Mouse (Mus musculus): ENCODE measurements around the gene Iqck. TPM values are rescaled to one million over a fixed set of nuclear protein-coding genes. Genes with fewer than 3 reads are reported as not detected.

Iqck gene
- polyA plus RNA-seq, 1 experiment, result 0.84 TPM

- Histone ChIP-seq H3ac (ENCODE audit: control insufficient read depth, insufficient read length) (no peak overlapping the region), H3K36me3 (ENCODE audit: control insufficient read depth, insufficient read depth) (peaks cover 5% of the 10 kb centered on the region), H3K79me2 (ENCODE audit: control insufficient read depth, insufficient read depth) (no peaks in the 10 kb centered on the region), H3K4me2 (ENCODE audit: low read depth) (no peak overlapping the region), H3K27me3 (ENCODE audit: control insufficient read depth, insufficient read depth, insufficient read length) (no peaks in the 10 kb centered on the region), H3K4me3 (no peak overlapping the region)
- TF ChIP-seq MYOD1 (IDR thresholded peaks at IDR 0.05; ENCODE audit: control insufficient read depth in 1 of 3, insufficient read length in 2 of 3, low read depth in 2 of 3), result peak; percentile 21 to 75 (median 22)
- TF ChIP-seq E2F4 (IDR thresholded peaks at IDR 0.05; ENCODE audit: insufficient read depth), result no peak
- TF ChIP-seq POLR2AphosphoS2 (IDR thresholded peaks at IDR 0.05; ENCODE audit: insufficient read length, low read depth), result no peak
- TF ChIP-seq TCF12 (IDR thresholded peaks at IDR 0.05; ENCODE audit: insufficient read depth, poor library complexity, severe bottlenecking), result peak; percentile 21
- peak in 2 of 3 experiments; percentile 70 to 80 for TF ChIP-seq MYOG (IDR thresholded peaks at IDR 0.05; ENCODE audit: control insufficient read depth in 1 of 3, insufficient read depth in 1 of 3, insufficient read length in 2 of 3, low read depth in 2 of 3)
Measured at GRCm38 (mm10) chr7:118979708-118980107, 124.2 kb downstream of the Iqck start.

- Histone ChIP-seq H3K27me3 (ENCODE audit: control insufficient read depth, insufficient read depth, insufficient read length) (no peaks in the 10 kb centered on the region), H3K4me3 (no peak overlapping the region), H3K36me3 (ENCODE audit: control insufficient read depth, insufficient read depth) (peaks cover 5% of the 10 kb centered on the region), H3K4me2 (ENCODE audit: low read depth) (no peak overlapping the region), H3K79me2 (ENCODE audit: control insufficient read depth, insufficient read depth) (peaks cover 13% of the 10 kb centered on the region), H3ac (ENCODE audit: control insufficient read depth, insufficient read length) (no peak overlapping the region)
- TF ChIP-seq SRF (IDR thresholded peaks at IDR 0.05; ENCODE audit: control insufficient read depth, insufficient read length, low read depth) (no peak), MYOD1 (IDR thresholded peaks at IDR 0.05; ENCODE audit: control insufficient read depth in 1 of 3, insufficient read length in 2 of 3, low read depth in 2 of 3) (no peak), E2F4 (IDR thresholded peaks at IDR 0.05; ENCODE audit: insufficient read depth) (no peak), MAX (IDR thresholded peaks at IDR 0.05; ENCODE audit: low read depth) (no peak), USF1 (IDR thresholded peaks at IDR 0.05; ENCODE audit: low read depth) (no peak), REST (IDR thresholded peaks at IDR 0.05; ENCODE audit: insufficient read depth, insufficient read length) (no peak), POLR2A (IDR thresholded peaks at IDR 0.05; ENCODE audit: insufficient read length, low read depth) (no peak), POLR2AphosphoS2 (IDR thresholded peaks at IDR 0.05; ENCODE audit: insufficient read length, low read depth) (no peak), CEBPB (IDR thresholded peaks at IDR 0.05; ENCODE audit: insufficient read depth, poor library complexity, severe bottlenecking) (no peak), TCF3 (IDR thresholded peaks at IDR 0.05; ENCODE audit: insufficient read length, low read depth) (no peak), TCF12 (IDR thresholded peaks at IDR 0.05; ENCODE audit: insufficient read depth, poor library complexity, severe bottlenecking) (no peak), MYOG (IDR thresholded peaks at IDR 0.05; ENCODE audit: control insufficient read depth in 1 of 3, insufficient read depth in 1 of 3, insufficient read length in 2 of 3, low read depth in 2 of 3) (no peak)
Measured at GRCm38 (mm10) chr7:118981346-118981745, 125.8 kb downstream of the Iqck start.

GRCm38 (mm10) chr7:118981831-118982230 is 126.3 kb downstream of the Iqck start:
- TF ChIP-seq USF1 (IDR thresholded peaks at IDR 0.05; ENCODE audit: low read depth), result no peak
- no peak for TF ChIP-seq POLR2A (IDR thresholded peaks at IDR 0.05; ENCODE audit: insufficient read length, low read depth)
- TF ChIP-seq MYOG (IDR thresholded peaks at IDR 0.05; ENCODE audit: control insufficient read depth in 1 of 3, insufficient read depth in 1 of 3, insufficient read length in 2 of 3, low read depth in 2 of 3), result no peak
- TF ChIP-seq POLR2AphosphoS2 (IDR thresholded peaks at IDR 0.05; ENCODE audit: insufficient read length, low read depth), result no peak
- no peak for TF ChIP-seq CEBPB (IDR thresholded peaks at IDR 0.05; ENCODE audit: insufficient read depth, poor library complexity, severe bottlenecking)
- TF ChIP-seq REST (IDR thresholded peaks at IDR 0.05; ENCODE audit: insufficient read depth, insufficient read length), result no peak
- Histone ChIP-seq H3K36me3 (ENCODE audit: control insufficient read depth, insufficient read depth) (peaks cover 5% of the 10 kb centered on the region), H3ac (ENCODE audit: control insufficient read depth, insufficient read length) (no peak overlapping the region), H3K4me3 (no peak overlapping the region), H3K4me2 (ENCODE audit: low read depth) (no peak overlapping the region), H3K79me2 (ENCODE audit: control insufficient read depth, insufficient read depth) (peaks cover 17% of the 10 kb centered on the region), H3K27me3 (ENCODE audit: control insufficient read depth, insufficient read depth, insufficient read length) (no peaks in the 10 kb centered on the region)

- peaks cover 5% of the 10 kb centered on the region for H3K36me3 ChIP-seq (ENCODE audit: control insufficient read depth, insufficient read depth)
- H3K79me2 ChIP-seq (ENCODE audit: control insufficient read depth, insufficient read depth), result peaks cover 18% of the 10 kb centered on the region
- H3K4me2 ChIP-seq (ENCODE audit: low read depth), result no peak overlapping the region
- no peak overlapping the region for H3ac ChIP-seq (ENCODE audit: control insufficient read depth, insufficient read length)
- no peaks in the 10 kb centered on the region for H3K27me3 ChIP-seq (ENCODE audit: control insufficient read depth, insufficient read depth, insufficient read length)
- no peak overlapping the region for H3K4me3 ChIP-seq
- no peak for TF ChIP-seq TCF3 (IDR thresholded peaks at IDR 0.05; ENCODE audit: insufficient read length, low read depth)
- no peak for TF ChIP-seq MYOD1 (IDR thresholded peaks at IDR 0.05; ENCODE audit: control insufficient read depth in 1 of 3, insufficient read length in 2 of 3, low read depth in 2 of 3)
- no peak for TF ChIP-seq SRF (IDR thresholded peaks at IDR 0.05; ENCODE audit: control insufficient read depth, insufficient read length, low read depth)
- no peak for TF ChIP-seq MAX (IDR thresholded peaks at IDR 0.05; ENCODE audit: low read depth)
- TF ChIP-seq TCF12 (IDR thresholded peaks at IDR 0.05; ENCODE audit: insufficient read depth, poor library complexity, severe bottlenecking), result no peak
- TF ChIP-seq POLR2AphosphoS2 (IDR thresholded peaks at IDR 0.05; ENCODE audit: insufficient read length, low read depth), result no peak
- no peak for TF ChIP-seq USF1 (IDR thresholded peaks at IDR 0.05; ENCODE audit: low read depth)
- no peak for TF ChIP-seq REST (IDR thresholded peaks at IDR 0.05; ENCODE audit: insufficient read depth, insufficient read length)
- no peak for TF ChIP-seq MYOG (IDR thresholded peaks at IDR 0.05; ENCODE audit: control insufficient read depth in 1 of 3, insufficient read depth in 1 of 3, insufficient read length in 2 of 3, low read depth in 2 of 3)
- no peak for TF ChIP-seq E2F4 (IDR thresholded peaks at IDR 0.05; ENCODE audit: insufficient read depth)
- TF ChIP-seq POLR2A (IDR thresholded peaks at IDR 0.05; ENCODE audit: insufficient read length, low read depth), result no peak
Measured at GRCm38 (mm10) chr7:118982586-118982985, 127.0 kb downstream of the Iqck start.

- H3K79me2 ChIP-seq (ENCODE audit: control insufficient read depth, insufficient read depth), result peaks cover 27% of the 10 kb centered on the region
- no peaks in the 10 kb centered on the region for H3K36me3 ChIP-seq (ENCODE audit: control insufficient read depth, insufficient read depth)
- H3K4me3 ChIP-seq, result no peak overlapping the region
- TF ChIP-seq POLR2A (IDR thresholded peaks at IDR 0.05; ENCODE audit: insufficient read length, low read depth) (no peak), CEBPB (IDR thresholded peaks at IDR 0.05; ENCODE audit: insufficient read depth, poor library complexity, severe bottlenecking) (no peak), MYOG (IDR thresholded peaks at IDR 0.05; ENCODE audit: control insufficient read depth in 1 of 3, insufficient read depth in 1 of 3, insufficient read length in 2 of 3, low read depth in 2 of 3) (peak in 2 of 3 experiments; percentile 45 to 57), MYOD1 (IDR thresholded peaks at IDR 0.05; ENCODE audit: control insufficient read depth in 1 of 3, insufficient read length in 2 of 3, low read depth in 2 of 3) (peak in 1 of 3 experiments; percentile 41), MAX (IDR thresholded peaks at IDR 0.05; ENCODE audit: low read depth) (no peak)
- H3K27me3 ChIP-seq (ENCODE audit: control insufficient read depth, insufficient read depth, insufficient read length), result no peaks in the 10 kb centered on the region
- H3ac ChIP-seq (ENCODE audit: control insufficient read depth, insufficient read length), result no peak overlapping the region
- H3K4me2 ChIP-seq (ENCODE audit: low read depth), result no peak overlapping the region
Measured at GRCm38 (mm10) chr7:118983961-118984360, 128.4 kb downstream of the Iqck start.

All from myocyte (in vitro differentiated cells).